Mouse (Mus musculus) hindbrain, embryonic 14.5 days (tissue): ENCODE measurements at regions not wholly inside any gene's neighbourhood (a gene's known extent, or its start where the extent isn't known, plus 50 kb on each side); places are given as distances from the start of the nearest gene placed in this dataset.

Experiments used
- ATAC-seq: fragments of 200-750 bp; cut with Nextera tagmentation; 2 replicates; pipeline ENCODE4 v1.8.0; 2017; ENCODE audit warnings: moderate number of reproducible peaks, mild to moderate bottlenecking, moderate TSS enrichment, moderate library complexity; ENCODE audit not compliant: low FRiP score
- DNase-seq: peaks from one replicate; pipeline ENCODE4 v3.0.0-alpha.2; 2015; ENCODE audit warnings: low spot score
- H3K27ac ChIP-seq: fragments of 300-500 bp; sonication (generic); 2 replicates; pipeline ENCODE4 v1.5.1; 2014; ENCODE audit warnings: mild to moderate bottlenecking, moderate library complexity
- H3K27me3 ChIP-seq: fragments of 300-500 bp; sonication (generic); 2 replicates; pipeline ENCODE4 v1.6.1; 2014; ENCODE audit warnings: mild to moderate bottlenecking, low read length, mixed read lengths; ENCODE audit not compliant: control insufficient read depth, insufficient read depth
- H3K36me3 ChIP-seq: fragments of 300-500 bp; sonication (generic); replicated peaks from 2 replicates; pipeline ENCODE4 v1.6.1; 2014; ENCODE audit not compliant: control insufficient read depth, insufficient read depth
- H3K4me1 ChIP-seq: fragments of 300-500 bp; sonication (generic); replicated peaks from 2 replicates; pipeline ENCODE4 v1.6.1; 2014; ENCODE audit warnings: antibody characterized with exemption, low read length, mixed read lengths; ENCODE audit not compliant: control insufficient read depth, insufficient read depth
- H3K4me2 ChIP-seq: fragments of 300-500 bp; sonication (generic); replicated peaks from 2 replicates; pipeline ENCODE4 v1.6.1; 2014; ENCODE audit warnings: mild to moderate bottlenecking, moderate library complexity
- H3K4me3 ChIP-seq: fragments of 300-500 bp; sonication (generic); replicated peaks from 2 replicates; pipeline ENCODE4 v1.5.1; 2014; ENCODE audit warnings: mild to moderate bottlenecking, low read length
- H3K9ac ChIP-seq: fragments of 300-500 bp; sonication (generic); 2 replicates; pipeline ENCODE4 v1.6.1; 2014
- H3K9me3 ChIP-seq: fragments of 300-500 bp; sonication (generic); 2 replicates; pipeline ENCODE4 v1.6.1; 2016; ENCODE audit warnings: low read length; ENCODE audit not compliant: control insufficient read depth
- WGBS: fragments of 180-500 bp; shearing (Covaris S2); extraction: QIAGEN DNeasy Blood & Tissue Kit; methylation state at CpG from one replicate; pipeline ENCODE4 v1.1.7; 2014; 5-methylcytosine and 5-hydroxymethylcytosine counted together

GRCm38 (mm10) chr17:62077604-62078003 lies 803.5 kb downstream of the Efna5 start:
- WGBS: 75% methylated on average over 7 of the region's 7 CpGs
- Histone ChIP-seq H3K9ac (no peak overlapping the region), H3K9me3 (no peaks in the 10 kb centered on the region), H3K27ac (no peak overlapping the region; the same call in 1 of the 2 replicates), H3K4me1 (no peaks in the 10 kb centered on the region), H3K27me3 (no peaks in the 10 kb centered on the region), H3K4me2 (no peak overlapping the region), H3K36me3 (no peaks in the 10 kb centered on the region), H3K4me3 (no peak overlapping the region)
- ATAC-seq (no peak), DNase-seq (no peak)

GRCm38 (mm10) chr17:62064939-62065338 lies 816.2 kb downstream of the Efna5 start:
- Histone ChIP-seq H3K36me3 (no peaks in the 10 kb centered on the region), H3K4me3 (no peak overlapping the region), H3K9ac (no peak overlapping the region), H3K4me1 (no peaks in the 10 kb centered on the region), H3K27ac (no peak overlapping the region), H3K27me3 (no peaks in the 10 kb centered on the region), H3K4me2 (no peak overlapping the region), H3K9me3 (no peaks in the 10 kb centered on the region)
- DNase-seq (no peak), ATAC-seq (no peak)
- 85% methylated on average over 1 of the region's 1 CpGs for WGBS

DNA sequence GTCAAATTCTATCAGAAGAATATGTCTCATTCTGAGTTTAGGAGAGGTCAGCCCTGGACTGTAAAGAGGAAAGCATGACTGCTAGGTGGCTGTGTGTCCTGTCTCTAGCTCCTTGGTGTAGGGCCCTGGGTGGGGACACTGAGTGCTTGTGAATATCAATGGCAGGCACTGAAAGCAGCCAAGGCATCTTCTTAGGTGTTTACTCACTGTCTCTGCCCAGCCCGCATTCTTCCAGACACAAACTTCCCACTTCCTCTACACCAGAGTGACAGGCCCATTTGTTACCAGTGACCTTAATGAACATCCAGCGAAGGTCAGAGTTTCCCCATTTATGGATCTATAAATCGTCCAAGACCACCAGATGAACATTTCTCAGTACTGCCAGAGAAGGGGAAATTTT lies 823.1 kb downstream of the Efna5 start:
- 66% methylated on average over 3 of the region's 3 CpGs for WGBS
- ATAC-seq: no peak
- H3K9me3 ChIP-seq: no peaks in the 10 kb centered on the region

DNA sequence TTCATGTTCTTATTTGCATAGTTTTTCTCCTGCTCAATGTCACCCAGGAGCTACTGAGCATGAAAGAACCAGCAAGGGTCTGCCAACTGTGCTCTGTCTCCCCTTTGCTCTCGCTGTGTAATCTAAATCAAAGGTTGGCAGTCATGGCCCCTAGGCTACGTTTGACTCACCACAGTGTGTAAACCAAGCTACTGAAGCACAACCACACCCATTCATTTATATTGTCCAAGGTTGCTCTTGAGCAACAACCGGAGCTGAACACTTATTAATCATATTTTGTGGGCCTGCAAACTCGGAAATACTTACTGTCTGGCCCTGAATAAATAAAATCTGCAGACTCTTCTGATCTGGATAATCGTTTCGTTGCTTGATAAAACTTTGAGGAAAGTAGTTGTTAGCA lies 826.3 kb downstream of the Efna5 start:
- Histone ChIP-seq H3K27ac (no peak overlapping the region), H3K9me3 (no peaks in the 10 kb centered on the region), H3K4me3 (no peak overlapping the region), H3K4me2 (no peak overlapping the region), H3K27me3 (no peaks in the 10 kb centered on the region), H3K36me3 (no peaks in the 10 kb centered on the region), H3K9ac (no peak overlapping the region), H3K4me1 (no peaks in the 10 kb centered on the region)
- no peak for ATAC-seq
- DNase-seq: no peak
- WGBS: 58% methylated on average over 6 of the region's 6 CpGs

More for the DNA sequence above, 823.1 kb downstream of the Efna5 start:
- Histone ChIP-seq H3K36me3 (no peaks in the 10 kb centered on the region), H3K27ac (no peak overlapping the region), H3K4me3 (no peak overlapping the region), H3K4me2 (no peak overlapping the region), H3K27me3 (no peaks in the 10 kb centered on the region), H3K4me1 (no peaks in the 10 kb centered on the region), H3K9ac (no peak overlapping the region)
- DNase-seq: no peak

DNA sequence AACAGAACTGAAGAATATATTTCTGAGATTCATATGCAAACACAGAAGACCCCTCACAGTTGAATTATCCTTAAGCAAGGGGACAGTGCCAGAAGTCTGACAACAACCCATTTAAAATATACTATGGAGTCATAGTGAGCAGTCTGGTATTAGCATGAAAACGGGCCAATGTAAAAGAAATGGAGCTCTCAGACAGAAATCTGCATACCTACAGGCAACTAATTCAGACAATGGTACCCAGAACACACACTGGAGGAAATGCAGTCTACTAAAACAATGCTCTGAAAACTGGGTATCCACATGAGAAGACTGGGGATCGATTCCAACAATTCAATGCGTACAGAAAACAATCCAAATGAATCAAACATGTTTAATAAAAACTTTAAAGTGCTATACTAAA lies 832.1 kb downstream of the Efna5 start:
- no peak overlapping the region for H3K9ac ChIP-seq
- ATAC-seq: no peak
- no peak overlapping the region for H3K27ac ChIP-seq
- no peaks in the 10 kb centered on the region for H3K9me3 ChIP-seq
- 65% methylated on average over 3 of the region's 3 CpGs for WGBS
- no peak overlapping the region for H3K4me3 ChIP-seq
- no peak overlapping the region for H3K4me2 ChIP-seq
- no peaks in the 10 kb centered on the region for H3K27me3 ChIP-seq
- no peaks in the 10 kb centered on the region for H3K4me1 ChIP-seq
- no peaks in the 10 kb centered on the region for H3K36me3 ChIP-seq
- no peak for DNase-seq

- 56% methylated on average over 1 of the region's 1 CpGs for WGBS
- H3K9ac ChIP-seq: no peak overlapping the region
- DNase-seq (no peak), ATAC-seq (no peak)
- H3K4me3 ChIP-seq: no peak overlapping the region
- no peaks in the 10 kb centered on the region for H3K36me3 ChIP-seq
- H3K4me2 ChIP-seq: no peak overlapping the region
- no peaks in the 10 kb centered on the region for H3K27me3 ChIP-seq
- H3K27ac ChIP-seq: no peak overlapping the region
- H3K4me1 ChIP-seq: no peaks in the 10 kb centered on the region
- no peaks in the 10 kb centered on the region for H3K9me3 ChIP-seq
Observed at GRCm38 (mm10) chr17:62030614-62031013, 850.5 kb downstream of the Efna5 start.
